In genomic region chr3:96179531-96179930, GRCm38 (mm10) we compare ENCODE assay signal across 7 mouse cellular contexts. TPM values are rescaled to one million over a fixed set of nuclear protein-coding genes. Genes with fewer than 3 reads are reported as not detected.
A peak's percentile ranks its signal among the peaks of the same experiment; 100 is the strongest.
DNase-seq lines count a peak whose midpoint lies in the region.

No protein-coding gene starts in this region.

- peak; percentile 67 for DNase-seq in gastrocnemius, adult 18-20 months (ENCODE audit: low spot score)
- no peak for DNase-seq in gastrocnemius, postnatal 10 days
- DNase-seq in lung, postnatal 14 days, result peak; percentile 46
- no peak for DNase-seq in lung, postnatal 10 days
- peak; percentile 69 to 76 for DNase-seq in cerebellum, postnatal 14 days
- peak; percentile 58 for DNase-seq in skeletal muscle tissue, adult 2 months (ENCODE audit: low read depth, low spot score)
- DNase-seq in layer of hippocampus, adult 9-10 months (ENCODE audit: low spot score), result no peak

RNA-seq across cellular contexts. Expression of gene Sv2a, which starts 1.4 kb away (rescaled TPM):
- total RNA-seq in gastrocnemius, adult 18-20 months (2021), result under 1 TPM; 0.17 to 0.21 TPM
- 1 to 10 TPM; 4.1 TPM for total RNA-seq in gastrocnemius, postnatal 10 days (2021)

RNA-seq across cellular contexts. Expression of gene Sf3b4, which starts 7.4 kb away (rescaled TPM):
- total RNA-seq in gastrocnemius, adult 18-20 months (2021), result 10 to 100 TPM; 12.1 to 14.4 TPM
- 10 to 100 TPM; 18.4 to 22.5 TPM for total RNA-seq in gastrocnemius, postnatal 10 days (2021)

RNA-seq across cellular contexts. Expression of gene Mtmr11, which starts 17.7 kb away (rescaled TPM):
- total RNA-seq in gastrocnemius, adult 18-20 months (2021), result 1 to 10 TPM; 2.0 to 3.1 TPM
- total RNA-seq in gastrocnemius, postnatal 10 days (2021), result 10 to 100 TPM in 1 of 2 experiments, 1 to 10 TPM in 1; 4.3 to 12.0 TPM

RNA-seq across cellular contexts. Expression of gene Bola1, which starts 40.0 kb away (rescaled TPM):
- 10 to 100 TPM; 27.8 to 31.6 TPM for total RNA-seq in gastrocnemius, adult 18-20 months (2021)
- 10 to 100 TPM; 23.3 to 28.3 TPM for total RNA-seq in gastrocnemius, postnatal 10 days (2021)

RNA-seq across cellular contexts. Expression of gene Hist2h2ab, which starts 40.1 kb away (rescaled TPM):
- 1 to 10 TPM in 1 of 2 experiments, under 1 TPM in 1; 0.62 to 1.8 TPM for total RNA-seq in gastrocnemius, adult 18-20 months (2021)
- 10 to 100 TPM; 10.3 to 10.7 TPM for total RNA-seq in gastrocnemius, postnatal 10 days (2021)

Comparison
In these comparisons a context has a peak if more than half of its experiments do, and no peak if none do; other contexts are left out.
1. DNase-seq: peak in gastrocnemius, adult 18-20 months (single experiment), lung, postnatal 14 days (single experiment), cerebellum, postnatal 14 days (2 of 2) and skeletal muscle tissue, adult 2 months (single experiment); none in gastrocnemius, postnatal 10 days (single experiment), lung, postnatal 10 days (single experiment) and layer of hippocampus, adult 9-10 months (single experiment).
2. RNA of gene Sv2a, which starts 1.4 kb away (total RNA-seq): 4.1 TPM in gastrocnemius, postnatal 10 days; 0.17 to 0.21 TPM in gastrocnemius, adult 18-20 months; every median in the first group is over 4 times any median in the second.